Mouse (Mus musculus): ENCODE measurements around the gene Cd300ld5. TPM values are rescaled to one million over a fixed set of nuclear protein-coding genes. Genes with fewer than 3 reads are reported as not detected.

The Cd300ld5 gene
- 1.1 TPM for polyA plus RNA-seq (2014; fragmentation: Illumina TruSeq; extraction: RNeasy Lipid Tissue Mini Kit (QIAGEN cat#74804); ENCODE audit: low read depth, low replicate concordance)

DNA sequence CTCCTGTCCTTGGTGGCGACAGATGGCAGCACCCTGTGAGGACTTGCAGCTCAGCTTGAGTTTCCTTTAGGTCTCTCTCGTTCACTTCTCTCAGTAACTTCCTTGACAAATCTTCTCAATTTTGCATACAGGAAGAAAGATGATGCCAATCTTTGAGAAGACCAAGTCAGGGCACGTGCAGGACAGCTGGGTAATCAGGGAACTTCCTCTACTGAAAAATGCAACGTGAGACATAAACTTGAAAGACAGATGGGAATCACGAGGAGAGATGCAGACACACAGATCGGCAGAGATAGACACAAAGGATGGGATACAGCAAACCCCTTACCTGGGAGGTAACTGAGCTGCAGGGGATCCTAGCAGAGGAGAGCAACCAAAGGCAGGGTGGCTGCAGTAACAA is at the start of gene Cd300ld5:
TSS of gene Cd300ld5 (minus strand) at position 101 of the 400 bp plus-strand sequence.

DNA sequence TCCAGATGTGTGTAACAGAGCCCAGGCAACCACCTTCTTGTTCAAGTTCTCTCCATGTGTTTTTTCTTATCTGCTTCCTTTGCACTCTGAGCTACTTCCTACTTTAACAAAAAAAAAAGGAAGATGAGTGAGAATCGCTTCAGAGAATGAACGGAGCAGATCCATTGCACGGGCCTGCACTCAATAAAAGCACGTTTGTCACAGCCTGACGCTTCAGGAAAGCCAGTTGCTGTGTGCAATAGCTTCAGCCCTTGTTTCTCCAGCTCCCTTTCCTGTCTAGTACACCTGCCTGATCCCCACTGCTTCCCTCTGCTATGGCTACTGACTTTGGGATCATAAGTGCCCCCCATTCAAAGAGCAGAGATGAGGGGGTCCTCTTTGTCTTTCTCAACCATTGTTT is 24.5 kb upstream of the Cd300ld5 start, which contains the start of gene Cd300e:
TSS of gene Cd300e (minus strand) at position 101 of the 400 bp plus-strand sequence.

DNA sequence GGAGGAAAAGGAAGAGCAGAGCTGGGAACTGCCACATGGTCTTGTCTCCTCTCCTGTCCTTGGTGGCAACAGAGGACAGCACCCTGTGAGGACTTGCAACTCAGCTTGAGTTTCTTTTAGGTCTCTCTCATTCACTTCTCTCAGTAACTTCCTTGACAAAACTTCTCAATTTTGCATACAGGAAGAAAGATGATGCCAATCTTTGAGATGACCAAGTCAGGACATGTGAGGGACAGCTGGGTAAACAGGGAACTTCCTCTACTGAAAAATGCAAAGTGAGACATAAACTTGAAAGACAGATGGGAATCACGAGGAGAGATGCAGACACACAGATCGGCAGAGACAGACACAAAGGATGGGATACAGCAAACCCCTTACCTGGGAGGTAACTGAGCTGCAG is 10.7 kb upstream of the Cd300ld5 start, which contains the start of gene Cd300ld3:
TSS of gene Cd300ld3 (minus strand) at position 151 of the 400 bp plus-strand sequence.

DNA sequence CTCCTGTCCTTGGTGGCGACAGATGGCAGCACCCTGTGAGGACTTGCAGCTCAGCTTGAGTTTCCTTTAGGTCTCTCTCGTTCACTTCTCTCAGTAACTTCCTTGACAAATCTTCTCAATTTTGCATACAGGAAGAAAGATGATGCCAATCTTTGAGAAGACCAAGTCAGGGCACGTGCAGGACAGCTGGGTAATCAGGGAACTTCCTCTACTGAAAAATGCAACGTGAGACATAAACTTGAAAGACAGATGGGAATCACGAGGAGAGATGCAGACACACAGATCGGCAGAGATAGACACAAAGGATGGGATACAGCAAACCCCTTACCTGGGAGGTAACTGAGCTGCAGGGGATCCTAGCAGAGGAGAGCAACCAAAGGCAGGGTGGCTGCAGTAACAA is 10.7 kb downstream of the Cd300ld5 start, which contains the start of gene Cd300ld4:
TSS of gene Cd300ld4 (minus strand) at position 101 of the 400 bp plus-strand sequence.

DNA sequence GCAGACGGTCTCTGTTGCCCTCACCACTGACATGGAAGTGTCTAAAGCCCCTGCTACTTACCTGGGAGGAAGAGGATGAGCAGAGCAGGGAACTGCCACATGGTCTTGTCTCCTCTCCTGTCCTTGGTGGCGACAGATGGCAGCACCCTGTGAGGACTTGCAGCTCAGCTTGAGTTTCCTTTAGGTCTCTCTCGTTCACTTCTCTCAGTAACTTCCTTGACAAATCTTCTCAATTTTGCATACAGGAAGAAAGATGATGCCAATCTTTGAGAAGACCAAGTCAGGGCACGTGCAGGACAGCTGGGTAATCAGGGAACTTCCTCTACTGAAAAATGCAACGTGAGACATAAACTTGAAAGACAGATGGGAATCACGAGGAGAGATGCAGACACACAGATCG is 21.5 kb downstream of the Cd300ld5 start, which contains the start of gene Cd300ld2:
TSS of gene Cd300ld2 (minus strand) at position 101 of the 400 bp plus-strand sequence.

DNA sequence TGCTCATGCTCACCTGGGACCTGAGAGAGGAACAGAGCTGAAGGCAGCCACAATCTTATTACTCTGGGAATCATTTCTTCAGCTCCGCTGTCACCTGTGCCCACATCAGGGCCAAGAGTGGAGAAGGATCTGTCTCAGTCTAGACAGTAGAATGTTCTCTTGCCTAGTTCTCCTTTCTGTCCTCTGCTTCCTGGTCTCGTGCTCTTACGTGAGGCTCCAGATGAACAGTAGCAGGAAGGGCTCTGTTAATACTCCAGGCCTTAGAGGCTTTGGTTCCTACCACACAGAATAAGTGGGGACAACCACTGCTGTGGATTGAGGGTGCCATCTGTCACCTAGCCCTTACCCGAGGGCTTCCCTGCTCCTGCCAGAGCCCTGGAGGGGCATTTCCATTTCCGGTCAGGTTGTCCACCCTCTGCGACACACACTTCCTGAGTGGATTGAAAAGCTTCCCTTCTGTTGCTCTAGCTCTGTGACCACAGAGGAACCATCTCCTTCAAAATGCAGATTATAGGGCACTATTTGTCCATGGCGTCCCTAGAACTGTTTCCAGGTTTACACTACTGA is 36.0 kb downstream of the Cd300ld5 start, which contains the start of gene Cd300c2:
TSS of gene Cd300c2 (minus strand) at position 407 of the 567 bp plus-strand sequence.

DNA sequence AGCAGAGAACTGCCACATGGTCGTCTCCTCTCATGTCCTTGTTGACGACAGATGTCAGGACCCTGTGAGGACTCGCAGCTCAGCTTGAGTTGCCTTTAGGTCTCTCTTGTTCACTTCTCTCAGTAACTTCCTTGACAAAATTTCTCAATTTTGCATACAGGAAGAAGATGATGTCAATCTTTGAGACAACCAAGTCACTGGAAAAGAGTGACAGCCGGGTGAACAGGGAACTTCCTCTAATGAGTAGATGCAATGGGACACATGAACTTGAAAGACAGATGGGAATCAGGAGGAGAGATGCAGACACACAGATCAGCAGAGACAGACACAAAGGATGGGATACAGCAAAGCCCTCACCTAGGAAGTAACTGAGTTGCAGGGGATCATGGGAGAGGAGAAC is 47.8 kb downstream of the Cd300ld5 start, which contains the start of gene Cd300ld:
TSS of gene Cd300ld (minus strand) at position 130 of the 400 bp plus-strand sequence.

Other genes with a start within 250 kb of the Cd300ld5 start
- not detected for gene Btbd17, start 241.8 kb downstream of the Cd300ld5 start, polyA plus RNA-seq (2014; fragmentation: Illumina TruSeq; extraction: RNeasy Lipid Tissue Mini Kit (QIAGEN cat#74804); ENCODE audit: low read depth, low replicate concordance)
- gene Gpr142, start 238.8 kb downstream of the Cd300ld5 start, polyA plus RNA-seq (2014; fragmentation: Illumina TruSeq; extraction: RNeasy Lipid Tissue Mini Kit (QIAGEN cat#74804); ENCODE audit: low read depth, low replicate concordance) = not detected
- gene Gprc5c, start 186.6 kb downstream of the Cd300ld5 start, polyA plus RNA-seq (2014; fragmentation: Illumina TruSeq; extraction: RNeasy Lipid Tissue Mini Kit (QIAGEN cat#74804); ENCODE audit: low read depth, low replicate concordance) = 0.07 TPM
- gene Cd300a, start 147.7 kb downstream of the Cd300ld5 start, polyA plus RNA-seq (2014; fragmentation: Illumina TruSeq; extraction: RNeasy Lipid Tissue Mini Kit (QIAGEN cat#74804); ENCODE audit: low read depth, low replicate concordance) = 0.24 TPM
- gene Cd300lb, start 103.4 kb downstream of the Cd300ld5 start, polyA plus RNA-seq (2014; fragmentation: Illumina TruSeq; extraction: RNeasy Lipid Tissue Mini Kit (QIAGEN cat#74804); ENCODE audit: low read depth, low replicate concordance) = not detected
- gene Cd300c, start 68.6 kb downstream of the Cd300ld5 start, polyA plus RNA-seq (2014; fragmentation: Illumina TruSeq; extraction: RNeasy Lipid Tissue Mini Kit (QIAGEN cat#74804); ENCODE audit: low read depth, low replicate concordance) = not detected
- gene Cd300ld, start 47.8 kb downstream of the Cd300ld5 start, polyA plus RNA-seq (2014; fragmentation: Illumina TruSeq; extraction: RNeasy Lipid Tissue Mini Kit (QIAGEN cat#74804); ENCODE audit: low read depth, low replicate concordance) = 0.41 TPM
- gene Cd300c2, start 35.9 kb downstream of the Cd300ld5 start, polyA plus RNA-seq (2014; fragmentation: Illumina TruSeq; extraction: RNeasy Lipid Tissue Mini Kit (QIAGEN cat#74804); ENCODE audit: low read depth, low replicate concordance) = 0.22 TPM
- gene Cd300ld2, start 21.6 kb downstream of the Cd300ld5 start, polyA plus RNA-seq (2014; fragmentation: Illumina TruSeq; extraction: RNeasy Lipid Tissue Mini Kit (QIAGEN cat#74804); ENCODE audit: low read depth, low replicate concordance) = not detected
- not detected for gene Cd300ld4, start 10.8 kb downstream of the Cd300ld5 start, polyA plus RNA-seq (2014; fragmentation: Illumina TruSeq; extraction: RNeasy Lipid Tissue Mini Kit (QIAGEN cat#74804); ENCODE audit: low read depth, low replicate concordance)
- 1.1 TPM for gene Cd300ld3, start 10.6 kb upstream of the Cd300ld5 start, polyA plus RNA-seq (2014; fragmentation: Illumina TruSeq; extraction: RNeasy Lipid Tissue Mini Kit (QIAGEN cat#74804); ENCODE audit: low read depth, low replicate concordance)
- gene Cd300e, start 24.4 kb upstream of the Cd300ld5 start, polyA plus RNA-seq (2014; fragmentation: Illumina TruSeq; extraction: RNeasy Lipid Tissue Mini Kit (QIAGEN cat#74804); ENCODE audit: low read depth, low replicate concordance) = not detected
- gene Rab37, start 53.7 kb upstream of the Cd300ld5 start, polyA plus RNA-seq (2014; fragmentation: Illumina TruSeq; extraction: RNeasy Lipid Tissue Mini Kit (QIAGEN cat#74804); ENCODE audit: low read depth, low replicate concordance) = not detected
- gene Cd300lf, start 96.2 kb upstream of the Cd300ld5 start, polyA plus RNA-seq (2014; fragmentation: Illumina TruSeq; extraction: RNeasy Lipid Tissue Mini Kit (QIAGEN cat#74804); ENCODE audit: low read depth, low replicate concordance) = not detected
- 5.1 TPM for gene Slc9a3r1, start 125.6 kb upstream of the Cd300ld5 start, polyA plus RNA-seq (2014; fragmentation: Illumina TruSeq; extraction: RNeasy Lipid Tissue Mini Kit (QIAGEN cat#74804); ENCODE audit: low read depth, low replicate concordance)
- gene Tmem104, start 149.7 kb upstream of the Cd300ld5 start, polyA plus RNA-seq (2014; fragmentation: Illumina TruSeq; extraction: RNeasy Lipid Tissue Mini Kit (QIAGEN cat#74804); ENCODE audit: low read depth, low replicate concordance) = 0.13 TPM
- 7.1 TPM for gene Nat9, start 150.1 kb upstream of the Cd300ld5 start, polyA plus RNA-seq (2014; fragmentation: Illumina TruSeq; extraction: RNeasy Lipid Tissue Mini Kit (QIAGEN cat#74804); ENCODE audit: low read depth, low replicate concordance)
- gene Grin2c, start 229.5 kb upstream of the Cd300ld5 start, polyA plus RNA-seq (2014; fragmentation: Illumina TruSeq; extraction: RNeasy Lipid Tissue Mini Kit (QIAGEN cat#74804); ENCODE audit: low read depth, low replicate concordance) = 0.04 TPM
- 5.7 TPM for gene Fdxr, start 239.3 kb upstream of the Cd300ld5 start, polyA plus RNA-seq (2014; fragmentation: Illumina TruSeq; extraction: RNeasy Lipid Tissue Mini Kit (QIAGEN cat#74804); ENCODE audit: low read depth, low replicate concordance)

Measured in testis, adult 10 weeks (tissue).